Mouse (Mus musculus): ENCODE data around the gene Gclc. TPM values are rescaled to one million over a fixed set of nuclear protein-coding genes. Genes with fewer than 3 reads are reported as not detected.

The Gclc gene
- polyA plus RNA-seq, 1 experiment from 2014 or later: 19.6 TPM

DNA sequence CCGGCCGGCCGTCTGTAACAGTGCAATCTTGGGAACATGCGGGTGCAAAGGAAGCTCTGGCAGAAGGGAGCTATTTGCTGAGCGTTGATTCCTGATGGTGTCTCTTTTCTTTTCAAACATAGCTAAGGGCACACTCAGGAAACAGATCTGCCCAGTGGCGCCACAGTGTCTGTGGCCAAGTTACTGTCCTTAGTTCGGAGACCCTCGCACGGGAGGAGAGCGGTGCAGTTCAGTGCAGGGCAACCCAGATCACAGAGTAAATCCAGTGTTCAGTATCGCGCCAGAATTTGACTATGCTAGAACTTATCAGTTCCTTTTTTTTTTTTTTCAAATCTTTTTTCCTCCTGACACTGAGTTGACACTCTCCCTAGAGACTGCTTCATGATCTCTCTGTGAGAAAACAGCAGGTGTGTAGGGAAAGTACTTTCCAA lies 3.2 kb upstream of the Gclc start:
- peak; percentile 21; the same call in 1 of the 2 replicates for ATAC-seq
- H3K27me3 ChIP-seq (replicated peaks; ENCODE audit: control insufficient read depth, insufficient read depth, low read length): no peaks in the 10 kb centered on the region
- 1% methylated on average over 12 of the region's 12 CpGs for whole genome bisulfite sequencing
- H3K4me2 ChIP-seq (replicated peaks; ENCODE audit: low read depth): peak overlapping the region; percentile 78
- no peaks in the 10 kb centered on the region for H3K9me3 ChIP-seq (ENCODE audit: control insufficient read depth)
- H3K36me3 ChIP-seq (ENCODE audit: control insufficient read depth, insufficient read depth): no peaks in the 10 kb centered on the region
- TF ChIP-seq CTCF (IDR thresholded peaks at IDR 0.05; ENCODE audit: low read depth): no peak
- H3K27ac ChIP-seq (ENCODE audit: low read depth, low read length): peak overlapping the region; percentile 74
- H3K4me1 ChIP-seq (replicated peaks; ENCODE audit: control insufficient read depth, insufficient read depth, low read length): no peaks in the 10 kb centered on the region
- H3K9ac ChIP-seq (ENCODE audit: low read depth, low read length): peak overlapping the region; percentile 67
- H3K4me3 ChIP-seq (ENCODE audit: low read depth, low read length): peak overlapping the region; percentile 66

- ATAC-seq: peak; percentile 79
- Histone ChIP-seq H3K4me1 (replicated peaks; ENCODE audit: control insufficient read depth, insufficient read depth, low read length) (no peaks in the 10 kb centered on the region), H3K27me3 (replicated peaks; ENCODE audit: control insufficient read depth, insufficient read depth, low read length) (no peaks in the 10 kb centered on the region)
Observed at GRCm38 (mm10) chr9:77754728-77755402, 530 bp downstream of the Gclc start.

DNA sequence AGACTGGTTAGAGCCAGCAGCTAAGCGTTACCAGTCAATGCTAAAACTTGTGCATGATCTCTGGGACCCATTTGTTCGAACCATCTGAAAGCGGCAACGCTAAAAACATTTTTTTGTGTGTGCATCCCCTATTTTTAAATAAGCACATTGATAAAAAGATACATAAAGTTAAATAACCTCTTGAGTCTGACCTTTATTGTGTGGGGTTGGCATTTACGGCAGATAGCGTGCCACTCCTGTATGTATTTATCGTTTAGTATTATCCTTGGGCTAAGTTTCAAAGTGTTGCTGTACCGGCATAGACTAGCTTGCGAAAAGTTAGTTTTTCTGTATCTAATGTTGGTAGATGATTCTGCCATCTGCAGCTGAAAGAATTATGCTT lies 1.1 kb downstream of the Gclc start:
- H3K27ac ChIP-seq (ENCODE audit: low read depth, low read length): no peak overlapping the region
- H3K4me3 ChIP-seq (ENCODE audit: low read depth, low read length): peak overlapping the region; percentile 80
- no peaks in the 10 kb centered on the region for H3K27me3 ChIP-seq (replicated peaks; ENCODE audit: control insufficient read depth, insufficient read depth, low read length)
- H3K4me2 ChIP-seq (replicated peaks; ENCODE audit: low read depth): peak overlapping the region; percentile 98
- H3K4me1 ChIP-seq (replicated peaks; ENCODE audit: control insufficient read depth, insufficient read depth, low read length): no peaks in the 10 kb centered on the region
- H3K9ac ChIP-seq (ENCODE audit: low read depth, low read length): peak overlapping the region; percentile 86; the same call in 1 of the 2 replicates
- no peaks in the 10 kb centered on the region for H3K9me3 ChIP-seq (ENCODE audit: control insufficient read depth)
- TF ChIP-seq CTCF (IDR thresholded peaks at IDR 0.05; ENCODE audit: low read depth): no peak
- WGBS: 12% methylated on average over 9 of the region's 9 CpGs
- no peaks in the 10 kb centered on the region for H3K36me3 ChIP-seq (ENCODE audit: control insufficient read depth, insufficient read depth)
- no peak for ATAC-seq

More at GRCm38 (mm10) chr9:77754728-77755402, 530 bp downstream of the Gclc start:
- peak overlapping the region; percentile 98 for H3K4me2 ChIP-seq (replicated peaks; ENCODE audit: low read depth)
- peak overlapping the region; percentile 86 for H3K9ac ChIP-seq (ENCODE audit: low read depth, low read length)
- H3K9me3 ChIP-seq (ENCODE audit: control insufficient read depth): no peaks in the 10 kb centered on the region
- H3K4me3 ChIP-seq (ENCODE audit: low read depth, low read length): peak overlapping the region; percentile 80
- TF ChIP-seq CTCF (IDR thresholded peaks at IDR 0.05; ENCODE audit: low read depth): peak; percentile 46
- peak overlapping the region; percentile 88 for H3K27ac ChIP-seq (ENCODE audit: low read depth, low read length)
- under 1% methylated on average over 51 of the region's 57 CpGs for WGBS
- H3K36me3 ChIP-seq (ENCODE audit: control insufficient read depth, insufficient read depth): no peaks in the 10 kb centered on the region

DNA sequence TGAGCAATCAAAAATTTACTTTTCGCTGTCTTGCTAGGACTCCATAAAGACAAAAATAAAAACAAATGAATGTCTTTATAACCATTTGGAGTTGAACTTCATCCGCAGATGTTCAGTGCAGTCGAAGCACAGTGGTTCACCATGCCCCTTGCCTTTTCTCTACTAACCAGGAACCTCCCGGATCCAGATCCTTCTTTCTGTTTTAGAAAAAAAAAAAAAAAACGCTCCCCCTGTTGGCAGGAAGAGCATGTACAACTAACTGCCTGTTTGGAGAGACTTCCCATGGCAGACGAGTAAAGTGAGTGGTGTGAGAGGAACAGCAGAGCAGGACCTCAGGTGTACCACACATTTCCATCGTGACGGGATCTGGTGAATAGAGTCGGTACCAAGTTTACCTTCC lies 1.7 kb downstream of the Gclc start:
- Histone ChIP-seq H3K9ac (ENCODE audit: low read depth, low read length) (no peak overlapping the region), H3K27me3 (replicated peaks; ENCODE audit: control insufficient read depth, insufficient read depth, low read length) (no peaks in the 10 kb centered on the region), H3K4me1 (replicated peaks; ENCODE audit: control insufficient read depth, insufficient read depth, low read length) (no peaks in the 10 kb centered on the region), H3K4me2 (replicated peaks; ENCODE audit: low read depth) (peak overlapping the region; percentile 98), H3K36me3 (ENCODE audit: control insufficient read depth, insufficient read depth) (no peaks in the 10 kb centered on the region), H3K9me3 (ENCODE audit: control insufficient read depth) (no peaks in the 10 kb centered on the region), H3K27ac (ENCODE audit: low read depth, low read length) (no peak overlapping the region), H3K4me3 (ENCODE audit: low read depth, low read length) (peak overlapping the region; percentile 80)
- TF ChIP-seq CTCF (IDR thresholded peaks at IDR 0.05; ENCODE audit: low read depth): peak; percentile 71
- WGBS: 29% methylated on average over 9 of the region's 9 CpGs
- ATAC-seq: no peak

DNA sequence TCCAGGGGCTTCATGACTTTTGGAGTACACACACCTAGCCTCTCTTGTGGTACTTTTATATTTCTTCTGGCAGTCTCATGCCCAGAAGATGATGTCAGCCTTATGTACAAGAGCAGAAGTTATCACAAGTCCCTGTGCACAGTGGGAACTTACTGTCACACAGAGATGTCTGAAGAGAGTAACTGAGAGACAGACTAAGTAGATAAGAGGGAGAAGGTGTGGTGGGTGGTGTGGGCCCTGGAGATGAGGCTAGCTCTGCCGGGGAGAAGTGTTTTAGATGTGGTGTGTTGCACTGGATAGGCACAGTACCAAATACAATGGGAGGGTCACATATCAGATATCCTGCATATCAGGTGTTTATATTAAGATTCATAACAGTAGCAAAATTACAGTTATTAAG lies 3.0 kb downstream of the Gclc start:
- WGBS: 76% methylated on average over 1 of the region's 1 CpGs
- Histone ChIP-seq H3K27ac (ENCODE audit: low read depth, low read length) (no peak overlapping the region), H3K9me3 (ENCODE audit: control insufficient read depth) (no peaks in the 10 kb centered on the region), H3K36me3 (ENCODE audit: control insufficient read depth, insufficient read depth) (no peaks in the 10 kb centered on the region), H3K4me2 (replicated peaks; ENCODE audit: low read depth) (no peak overlapping the region), H3K4me3 (ENCODE audit: low read depth, low read length) (no peak overlapping the region), H3K9ac (ENCODE audit: low read depth, low read length) (no peak overlapping the region), H3K4me1 (replicated peaks; ENCODE audit: control insufficient read depth, insufficient read depth, low read length) (no peaks in the 10 kb centered on the region), H3K27me3 (replicated peaks; ENCODE audit: control insufficient read depth, insufficient read depth, low read length) (no peaks in the 10 kb centered on the region)
- ATAC-seq: no peak
- no peak for TF ChIP-seq CTCF (IDR thresholded peaks at IDR 0.05; ENCODE audit: low read depth)

DNA sequence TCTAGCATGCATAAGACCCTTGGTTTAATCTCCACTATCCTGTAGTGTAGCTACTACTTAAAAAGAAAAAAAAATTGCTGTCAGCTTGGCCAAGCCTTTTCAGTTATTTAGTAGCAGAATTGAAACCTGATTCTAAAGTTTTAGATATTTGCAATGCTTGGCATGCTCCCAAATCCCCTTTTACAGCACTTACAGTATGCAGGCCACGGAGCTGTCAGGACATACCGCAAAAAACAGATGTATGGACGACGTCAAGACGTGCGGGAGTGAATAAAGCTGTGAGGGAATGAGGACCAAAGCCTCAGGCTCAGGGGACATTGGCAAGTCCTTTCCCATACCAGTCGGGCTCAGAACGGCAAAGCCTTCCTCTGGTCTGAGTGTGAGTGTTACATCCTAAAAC lies 4.1 kb downstream of the Gclc start:
- no peak for TF ChIP-seq CTCF (IDR thresholded peaks at IDR 0.05; ENCODE audit: low read depth)
- no peak overlapping the region for H3K27ac ChIP-seq (ENCODE audit: low read depth, low read length)
- 71% methylated on average over 8 of the region's 8 CpGs for WGBS
- no peaks in the 10 kb centered on the region for H3K4me1 ChIP-seq (replicated peaks; ENCODE audit: control insufficient read depth, insufficient read depth, low read length)
- H3K4me2 ChIP-seq (replicated peaks; ENCODE audit: low read depth): no peak overlapping the region
- H3K4me3 ChIP-seq (ENCODE audit: low read depth, low read length): no peak overlapping the region
- ATAC-seq: no peak
- H3K27me3 ChIP-seq (replicated peaks; ENCODE audit: control insufficient read depth, insufficient read depth, low read length): no peaks in the 10 kb centered on the region
- no peaks in the 10 kb centered on the region for H3K36me3 ChIP-seq (ENCODE audit: control insufficient read depth, insufficient read depth)
- H3K9me3 ChIP-seq (ENCODE audit: control insufficient read depth): no peaks in the 10 kb centered on the region
- H3K9ac ChIP-seq (ENCODE audit: low read depth, low read length): no peak overlapping the region
